Mouse (Mus musculus) stomach, embryonic 16.5 days (tissue): Measurements from ENCODE around the gene Vwa7. TPM values are rescaled to one million over a fixed set of nuclear protein-coding genes. Genes with fewer than 3 reads are reported as not detected.
"Not testable (repeated sequence)": the region's sequence is repeated elsewhere in the genome, so short reads cannot be mapped to it uniquely, and the experiment has no call there.

Experiments
- ATAC-seq: fragments of 200-750 bp; cut with Nextera tagmentation; 2 replicates; pipeline ENCODE4 v1.8.0; 2017; ENCODE audit warnings: moderate number of reproducible peaks, moderate TSS enrichment; ENCODE audit not compliant: insufficient read depth, low FRiP score
- H3K27ac ChIP-seq: fragments of 300-500 bp; sonication (generic); 2 replicates; pipeline ENCODE4 v1.5.1; 2014; ENCODE audit warnings: low read length
- H3K27me3 ChIP-seq: fragments of 300-500 bp; sonication (generic); 2 replicates; pipeline ENCODE4 v1.6.1; 2014; ENCODE audit warnings: low read length, control low read depth, mixed read lengths; ENCODE audit not compliant: control insufficient read depth, insufficient read depth
- H3K36me3 ChIP-seq: fragments of 300-500 bp; sonication (generic); 2 replicates; pipeline ENCODE4 v1.6.1; 2014; ENCODE audit warnings: low read length; ENCODE audit not compliant: control insufficient read depth, insufficient read depth
- H3K4me1 ChIP-seq: fragments of 300-500 bp; sonication (generic); 2 replicates; pipeline ENCODE4 v1.6.1; 2014; ENCODE audit warnings: low read length, control low read depth, mixed read lengths; ENCODE audit not compliant: control insufficient read depth, insufficient read depth
- H3K4me2 ChIP-seq: fragments of 300-500 bp; sonication (generic); 2 replicates; pipeline ENCODE4 v1.6.1; 2014; ENCODE audit warnings: low read depth, low read length, mixed read lengths
- H3K4me3 ChIP-seq: fragments of 300-500 bp; sonication (generic); replicated peaks from 2 replicates; pipeline ENCODE4 v1.5.1; 2014; ENCODE audit warnings: mild to moderate bottlenecking, low read length
- H3K9ac ChIP-seq: fragments of 300-500 bp; sonication (generic); 2 replicates; pipeline ENCODE4 v1.6.1; 2014; ENCODE audit warnings: low read length
- H3K9me3 ChIP-seq: fragments of 300-500 bp; sonication (generic); replicated peaks from 2 replicates; pipeline ENCODE4 v1.6.1; 2016; ENCODE audit warnings: low read length, control low read depth; ENCODE audit not compliant: control insufficient read depth
- WGBS: fragments of 180-500 bp; shearing (Covaris S2); extraction: QIAGEN DNeasy Blood & Tissue Kit; methylation state at CpG from one replicate; pipeline ENCODE4 v1.1.7; 2014; 5-methylcytosine and 5-hydroxymethylcytosine counted together
- polyA plus RNA-seq: library from polyadenylated mRNA; unstranded; fragments of >200 nt; fragmentation: Nextera tagmentation; extraction: Ambion mirVana; gene quantifications from 2 replicates; pipeline ENCODE4 v1.2.1, GENCODE M21; 2015

Vwa7 gene
- polyA plus RNA-seq = 0.26 and 0.42 TPM in 2 replicates

DNA sequence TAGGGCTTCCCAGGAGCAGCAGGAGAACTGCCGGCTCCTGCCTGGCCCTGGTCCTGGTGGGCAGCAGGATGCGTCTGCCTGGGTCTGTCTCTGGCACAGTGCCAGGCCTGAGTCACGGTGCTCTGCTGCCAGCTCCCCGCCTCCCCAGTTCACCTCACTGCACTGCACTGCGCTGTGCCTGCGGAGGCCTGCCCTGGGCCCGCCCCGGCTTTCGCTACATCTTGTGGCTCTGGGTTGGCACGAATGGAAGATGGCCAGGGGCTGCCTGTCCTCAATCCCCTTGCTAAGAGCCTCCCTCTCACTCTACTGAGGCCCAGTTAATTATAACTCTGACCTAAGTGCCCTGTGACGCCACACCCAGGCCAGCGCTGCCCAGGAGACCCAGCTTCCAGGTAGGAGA is at the start of gene Vwa7:
Gene Vwa7 (plus strand): TSS at position 204 of the 400 bp plus-strand sequence.
- 48% methylated on average over 12 of the region's 12 CpGs for WGBS
- H3K4me2 ChIP-seq = no peak within 1 kb of the TSS
- no peak within 1 kb of the TSS for H3K4me3 ChIP-seq
- H3K36me3 ChIP-seq = peaks cover 22% of the 10 kb centered on the region
- no peaks in the 10 kb centered on the region for H3K27me3 ChIP-seq
- ATAC-seq = peak; percentile 48; the same call in 1 of the 2 replicates
- peaks cover 13% of the 10 kb centered on the region for H3K4me1 ChIP-seq
- no peaks in the 10 kb centered on the region for H3K9me3 ChIP-seq
- H3K27ac ChIP-seq = peak within 1 kb of the TSS; percentile 61
- H3K9ac ChIP-seq = peak within 1 kb of the TSS; percentile 54; the same call in 1 of the 2 replicates

DNA sequence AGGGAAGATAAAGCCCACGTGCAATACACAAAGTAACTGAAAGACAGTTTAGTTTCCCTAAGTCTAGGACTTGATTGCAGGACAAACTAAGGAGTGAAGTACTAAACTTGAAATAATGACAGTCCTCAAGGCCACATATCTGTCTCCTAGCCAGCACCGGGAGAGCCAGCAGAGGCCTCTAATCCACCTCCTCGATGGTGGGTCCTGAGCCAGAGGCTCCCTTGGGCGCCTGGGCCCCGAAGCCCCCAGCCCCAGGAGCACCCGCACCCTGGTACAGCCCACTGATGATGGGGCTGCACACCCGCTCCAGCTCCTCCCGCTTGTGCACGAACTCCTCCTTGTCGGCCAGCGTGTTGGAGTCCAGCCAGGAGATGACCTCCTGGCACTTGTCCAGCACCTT is 46.6 kb upstream of the Vwa7 start, which contains the start of gene Gm20481:
Gene Gm20481 (plus strand): TSS at position 91 of the 400 bp plus-strand sequence.
- not testable (repeated sequence) for H3K27ac ChIP-seq, H3K4me1 ChIP-seq, H3K9ac ChIP-seq, H3K4me2 ChIP-seq, H3K36me3 ChIP-seq, H3K4me3 ChIP-seq, ATAC-seq, H3K9me3 ChIP-seq
- 59% methylated on average over 6 of the region's 11 CpGs for WGBS
- peaks cover 19% of the 10 kb centered on the region for H3K27me3 ChIP-seq

DNA sequence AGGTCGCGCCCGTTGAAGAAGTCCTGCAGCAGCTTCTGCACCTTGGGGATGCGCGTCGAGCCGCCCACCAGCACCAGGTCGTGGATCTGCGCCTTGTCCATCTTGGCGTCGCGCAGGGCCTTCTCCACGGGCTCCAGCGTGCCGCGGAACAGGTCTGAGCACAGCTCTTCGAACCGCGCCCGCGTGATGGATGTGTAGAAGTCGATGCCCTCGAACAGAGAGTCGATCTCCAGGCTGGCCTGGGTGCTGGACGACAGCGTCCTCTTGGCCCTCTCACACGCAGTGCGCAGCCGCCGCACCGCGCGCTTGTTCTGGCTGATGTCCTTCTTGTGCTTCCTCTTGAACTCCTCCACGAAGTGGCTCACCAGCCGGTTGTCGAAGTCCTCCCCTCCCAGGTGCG is 45.5 kb upstream of the Vwa7 start:
- not testable (repeated sequence) for H3K36me3 ChIP-seq, H3K9ac ChIP-seq, H3K4me3 ChIP-seq, ATAC-seq, H3K9me3 ChIP-seq, H3K27ac ChIP-seq, H3K4me1 ChIP-seq, H3K4me2 ChIP-seq
- WGBS = 28% methylated on average over 24 of the region's 37 CpGs
- peaks cover 19% of the 10 kb centered on the region for H3K27me3 ChIP-seq

DNA sequence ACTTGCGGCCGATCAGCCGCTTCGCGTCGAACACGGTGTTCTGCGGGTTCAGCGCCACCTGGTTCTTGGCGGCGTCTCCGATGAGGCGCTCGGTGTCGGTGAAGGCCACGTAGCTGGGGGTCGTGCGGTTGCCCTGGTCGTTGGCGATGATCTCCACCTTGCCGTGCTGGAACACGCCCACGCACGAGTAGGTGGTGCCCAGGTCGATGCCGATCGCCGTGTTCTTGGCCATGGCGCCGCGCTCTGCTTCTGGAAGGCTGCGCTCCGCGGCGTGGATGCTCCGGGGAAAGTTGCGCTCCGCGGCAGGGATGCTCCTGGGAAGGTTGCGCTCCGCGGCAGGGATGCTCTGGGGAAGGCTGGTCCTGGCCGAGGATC is 44.7 kb upstream of the Vwa7 start:
- Histone ChIP-seq H3K4me3 (peak overlapping the region; percentile 42), H3K27me3 (peaks cover 19% of the 10 kb centered on the region), H3K4me2 (peak overlapping the region; percentile 69)
- H3K9me3 ChIP-seq, H3K9ac ChIP-seq, H3K27ac ChIP-seq, H3K4me1 ChIP-seq, H3K36me3 ChIP-seq: not testable (repeated sequence)
- 3% methylated on average over 22 of the region's 43 CpGs for WGBS
- ATAC-seq = peak; percentile 44

DNA sequence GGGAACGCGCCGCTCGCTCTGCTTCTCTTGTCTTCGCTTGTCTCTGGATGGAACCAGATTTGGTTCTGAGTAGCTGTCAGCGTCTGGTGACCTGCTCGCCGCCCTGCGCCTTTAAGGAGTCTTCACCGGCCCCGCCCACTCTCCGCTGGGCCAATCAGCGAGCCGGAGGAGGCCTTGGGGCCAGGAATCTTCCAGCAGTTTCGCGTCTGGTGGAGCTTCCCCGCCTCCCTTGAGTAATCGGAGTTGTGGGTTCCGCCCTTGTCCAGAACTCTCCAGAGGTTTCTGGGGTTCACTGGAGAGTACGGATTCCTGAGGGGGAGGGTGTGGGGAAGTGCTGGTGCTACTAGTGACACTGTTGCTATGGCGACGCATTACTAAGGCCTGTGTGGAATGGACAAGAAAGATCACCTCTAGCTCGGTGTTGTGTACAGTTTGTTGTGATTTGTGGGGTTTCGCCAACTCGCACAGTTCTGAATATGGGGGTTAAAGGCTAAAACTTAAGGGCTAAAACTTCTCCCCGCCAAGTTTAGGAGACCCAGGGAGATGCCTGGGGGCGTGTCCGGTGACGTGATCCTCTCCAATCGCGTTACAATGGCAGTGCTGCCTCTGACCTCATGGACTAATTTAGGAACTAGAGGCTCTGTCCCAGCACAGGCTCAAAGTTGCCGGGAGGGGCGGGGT is 44.2 kb upstream of the Vwa7 start, which contains the start of the genes Hspa1a and Hspa1l:
Gene Hspa1a (minus strand): TSS at position 88 of the 681 bp plus-strand sequence.
Gene Hspa1l (plus strand): TSS at position 635 of the 681 bp plus-strand sequence.
- H3K9me3 ChIP-seq, H3K4me1 ChIP-seq, H3K36me3 ChIP-seq: not testable (repeated sequence)
- ATAC-seq = peak; percentile 96
- H3K4me2 ChIP-seq = peak within 1 kb of the TSS; percentile 69
- under 1% methylated on average over 29 of the region's 33 CpGs for WGBS
- peak within 1 kb of the TSS; percentile 38 for H3K9ac ChIP-seq
- H3K27me3 ChIP-seq = peaks cover 19% of the 10 kb centered on the region
- H3K27ac ChIP-seq = peak within 1 kb of the TSS; percentile 25
- H3K4me3 ChIP-seq = peak within 1 kb of the TSS; percentile 42

DNA sequence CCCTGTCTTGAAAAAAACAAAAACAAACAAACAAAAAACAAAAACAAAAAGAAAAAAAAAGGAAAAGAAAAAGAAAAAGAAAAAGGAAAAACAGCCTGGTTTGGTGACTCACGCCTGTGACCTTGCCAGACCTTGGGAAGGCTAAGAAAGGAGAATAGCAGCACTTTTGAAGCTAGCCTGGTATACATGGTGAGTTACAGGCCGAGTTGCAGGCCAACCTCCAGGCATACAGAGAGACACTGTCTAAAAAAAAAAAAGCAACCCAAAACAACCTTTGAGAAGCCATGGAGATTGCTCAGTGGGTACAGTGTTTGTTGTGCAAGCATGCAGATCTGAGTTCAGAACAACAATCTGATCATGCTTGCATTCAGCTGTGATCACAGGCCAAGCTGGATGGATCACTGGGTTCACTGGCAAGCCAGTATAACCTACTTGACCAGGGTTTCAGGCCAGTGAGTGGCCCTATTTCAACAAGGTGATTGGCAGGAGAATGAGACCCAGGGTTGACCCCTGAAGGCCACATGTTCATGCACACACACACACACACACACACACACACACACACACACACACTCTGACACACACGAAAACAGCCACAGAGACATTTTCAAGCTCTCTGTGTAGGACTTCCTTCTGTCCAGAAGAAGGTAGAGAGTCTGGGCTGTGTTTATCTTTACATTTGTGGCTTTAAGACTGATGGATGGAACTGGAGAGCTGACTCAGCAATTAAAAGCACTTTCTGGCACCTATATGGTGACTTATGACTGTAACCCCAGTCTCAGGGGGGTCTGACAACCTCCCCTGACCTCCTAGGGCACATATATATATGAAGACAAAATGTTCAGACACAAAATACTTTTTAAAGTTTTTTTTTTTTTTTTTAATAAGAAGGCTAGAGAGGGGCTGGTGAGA is 40.5 kb upstream of the Vwa7 start:
- H3K4me1 ChIP-seq = peaks cover 7% of the 10 kb centered on the region; the same call in 1 of the 2 replicates
- no peaks in the 10 kb centered on the region for H3K27me3 ChIP-seq
- no peaks in the 10 kb centered on the region for H3K36me3 ChIP-seq
- H3K4me2 ChIP-seq = no peak overlapping the region
- H3K9me3 ChIP-seq = no peaks in the 10 kb centered on the region
- H3K4me3 ChIP-seq = no peak overlapping the region
- no peak for ATAC-seq
- 64% methylated on average over 3 of the region's 3 CpGs for WGBS
- no peak overlapping the region for H3K9ac ChIP-seq
- no peak overlapping the region for H3K27ac ChIP-seq

DNA sequence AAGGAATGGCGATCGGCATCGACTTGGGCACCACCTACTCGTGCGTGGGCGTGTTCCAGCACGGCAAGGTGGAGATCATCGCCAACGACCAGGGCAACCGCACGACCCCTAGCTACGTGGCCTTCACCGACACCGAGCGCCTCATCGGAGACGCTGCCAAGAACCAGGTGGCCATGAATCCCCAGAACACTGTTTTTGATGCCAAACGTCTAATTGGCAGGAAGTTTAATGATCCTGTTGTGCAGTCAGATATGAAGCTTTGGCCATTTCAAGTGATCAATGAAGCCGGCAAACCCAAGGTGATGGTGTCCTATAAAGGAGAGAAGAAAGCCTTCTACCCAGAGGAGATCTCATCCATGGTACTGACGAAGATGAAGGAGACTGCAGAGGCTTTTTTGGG is 39.4 kb upstream of the Vwa7 start:
- Histone ChIP-seq H3K27ac (no peak overlapping the region), H3K27me3 (no peaks in the 10 kb centered on the region), H3K4me1 (peaks cover 8% of the 10 kb centered on the region; the same call in 1 of the 2 replicates), H3K4me2 (no peak overlapping the region), H3K9ac (no peak overlapping the region), H3K4me3 (no peak overlapping the region), H3K36me3 (no peaks in the 10 kb centered on the region), H3K9me3 (no peaks in the 10 kb centered on the region)
- no peak for ATAC-seq
- 96% methylated on average over 20 of the region's 20 CpGs for WGBS

DNA sequence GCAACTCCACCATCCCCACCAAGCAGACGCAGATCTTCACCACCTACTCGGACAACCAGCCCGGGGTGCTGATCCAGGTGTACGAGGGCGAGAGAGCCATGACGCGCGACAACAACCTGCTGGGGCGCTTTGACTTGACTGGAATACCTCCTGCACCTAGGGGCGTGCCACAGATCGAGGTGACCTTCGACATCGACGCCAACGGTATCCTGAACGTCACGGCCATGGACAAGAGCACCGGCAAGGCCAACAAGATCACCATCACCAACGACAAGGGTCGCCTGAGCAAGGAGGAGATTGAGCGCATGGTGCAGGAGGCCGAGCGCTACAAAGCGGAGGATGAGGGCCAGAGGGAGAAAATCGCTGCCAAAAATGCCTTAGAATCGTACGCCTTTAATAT is 38.1 kb upstream of the Vwa7 start:
- peaks cover 9% of the 10 kb centered on the region for H3K4me1 ChIP-seq
- H3K4me2 ChIP-seq = no peak overlapping the region
- no peak overlapping the region for H3K9ac ChIP-seq
- no peaks in the 10 kb centered on the region for H3K36me3 ChIP-seq
- no peak for ATAC-seq
- no peak overlapping the region for H3K27ac ChIP-seq
- H3K4me3 ChIP-seq = no peak overlapping the region
- 87% methylated on average over 27 of the region's 27 CpGs for WGBS
- H3K27me3 ChIP-seq = no peaks in the 10 kb centered on the region
- no peaks in the 10 kb centered on the region for H3K9me3 ChIP-seq

DNA sequence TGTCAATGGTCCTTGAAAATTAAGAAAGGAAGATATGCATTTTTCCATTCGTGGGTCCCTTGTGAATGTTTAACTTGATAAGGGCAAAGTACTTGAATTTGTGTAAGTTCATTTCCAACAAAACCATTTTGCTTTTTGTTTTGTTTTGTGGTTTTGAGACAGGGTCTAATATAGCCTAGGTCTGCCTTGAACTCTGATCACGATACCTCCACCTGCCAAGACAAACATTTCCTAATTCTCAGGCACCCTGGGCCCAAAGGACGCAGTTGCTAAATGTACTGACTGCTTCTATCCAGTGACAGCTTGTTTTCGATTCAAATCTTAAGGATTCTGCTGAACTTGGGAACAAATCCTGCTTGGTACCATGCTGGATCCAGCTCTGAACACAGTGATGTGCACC is 36.7 kb upstream of the Vwa7 start:
- WGBS = 89% methylated on average over 4 of the region's 4 CpGs
- no peak overlapping the region for H3K27ac ChIP-seq
- ATAC-seq = no peak
- H3K4me3 ChIP-seq = no peak overlapping the region
- peaks cover 9% of the 10 kb centered on the region for H3K4me1 ChIP-seq
- H3K9me3 ChIP-seq = no peaks in the 10 kb centered on the region
- no peaks in the 10 kb centered on the region for H3K27me3 ChIP-seq
- no peak overlapping the region for H3K9ac ChIP-seq
- H3K4me2 ChIP-seq = no peak overlapping the region
- H3K36me3 ChIP-seq = no peaks in the 10 kb centered on the region
